Mouse (Mus musculus): Measurements from ENCODE around the gene Cks1b. TPM values are rescaled to one million over a fixed set of nuclear protein-coding genes. Genes with fewer than 3 reads are reported as not detected.

The Cks1b gene
- total and polyA plus RNA-seq, 3 experiments: 177 to 438 (median 271) TPM

DNA sequence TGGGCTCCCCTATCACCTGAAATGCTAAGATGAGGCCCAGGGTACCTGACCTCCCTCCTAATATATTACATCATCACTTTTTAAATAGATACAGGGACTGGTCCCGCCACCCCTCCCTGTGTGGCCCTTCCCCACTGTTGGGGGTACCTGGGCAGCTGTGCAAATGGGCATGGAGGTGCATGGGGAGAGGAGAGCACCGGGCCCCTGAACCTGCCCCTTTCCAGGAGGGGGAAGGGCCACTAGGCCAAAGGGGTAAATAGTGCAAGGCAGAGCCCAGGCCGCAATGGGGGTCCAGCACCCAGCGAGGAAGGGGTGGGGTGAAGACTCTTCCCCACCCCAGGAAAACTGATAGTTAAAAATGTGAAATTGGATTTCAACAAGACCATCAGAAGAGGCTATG lies 40.4 kb downstream of the Cks1b start:
- Histone ChIP-seq H3K4me1 (ENCODE audit: control insufficient read depth in 1 of 2, insufficient read depth in 2 of 2, low read length in 2 of 2) (peaks cover 0 to 9% of the 10 kb centered on the region in 2 experiments; a peak in 1 of 4 replicates), H3K27ac (ENCODE audit: control insufficient read depth, low read depth, low read length) (no peak overlapping the region), H3K79me2 (ENCODE audit: control insufficient read depth, insufficient read depth, low read length, poor library complexity) (no peaks in the 10 kb centered on the region), H3K36me3 (ENCODE audit: control insufficient read depth in 1 of 2, insufficient read depth in 2 of 2, low read length in 2 of 2) (peaks cover 0 to 4% of the 10 kb centered on the region in 2 experiments; a peak in 1 of 4 replicates), H3K9ac (ENCODE audit: control insufficient read depth, low read depth, low read length, poor library complexity, severe bottlenecking) (no peak overlapping the region), H3K9me3 (replicated peaks; ENCODE audit: insufficient read depth, low read length) (no peaks in the 10 kb centered on the region), H3K4me3 (ENCODE audit: control insufficient read depth in 1 of 2, insufficient read depth in 1 of 2, low read depth in 2 of 2, low read length in 2 of 2) (no peak overlapping the region), H3K27me3 (ENCODE audit: control insufficient read depth in 1 of 2, insufficient read depth in 2 of 2, low read length in 2 of 2) (no peaks in the 10 kb centered on the region)
- TF ChIP-seq POLR2AphosphoS2 (IDR thresholded peaks at IDR 0.05; ENCODE audit: low read length) (no peak), MYC (IDR thresholded peaks at IDR 0.05; ENCODE audit: low read depth, low read length) (no peak)
- DNase-seq (ENCODE audit: low read depth, low spot score): no peak

DNA sequence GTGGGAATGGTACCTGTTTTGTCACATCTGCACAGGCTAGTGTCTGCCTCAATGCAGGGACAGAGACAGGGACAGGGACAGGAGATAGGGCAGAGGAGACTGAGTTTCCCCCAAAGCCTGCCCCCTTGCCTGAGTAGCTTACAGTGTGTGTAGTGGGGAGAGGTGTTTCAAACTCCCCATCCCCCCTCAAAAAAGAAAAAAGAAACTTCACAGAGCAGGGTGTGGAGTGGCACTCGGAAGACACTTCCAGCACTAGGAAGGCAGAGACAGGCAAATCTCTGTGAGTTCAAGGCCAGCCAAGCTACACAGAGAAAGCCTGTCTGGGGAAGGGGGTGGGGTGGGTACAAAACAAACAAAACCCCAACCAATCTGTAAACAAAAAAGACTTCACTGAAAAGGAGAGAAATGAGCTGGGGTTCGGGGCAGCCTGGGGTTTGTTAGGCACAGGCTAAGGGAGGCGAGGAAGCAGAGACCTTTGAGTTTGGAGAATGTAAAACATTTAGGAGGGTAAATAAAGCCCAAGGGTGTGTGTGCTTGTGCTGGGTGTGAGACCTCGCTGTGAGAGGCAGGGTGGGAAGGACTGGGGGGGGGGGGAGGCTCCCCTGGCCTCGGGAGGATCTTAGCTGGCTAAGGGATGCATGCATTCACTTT lies 44.5 kb downstream of the Cks1b start:
- Histone ChIP-seq H3K27ac (ENCODE audit: control insufficient read depth, low read depth, low read length) (no peak overlapping the region), H3K4me1 (ENCODE audit: control insufficient read depth in 1 of 2, insufficient read depth in 2 of 2, low read length in 2 of 2) (peaks cover 0 to 9% of the 10 kb centered on the region in 2 experiments; a peak in 1 of 4 replicates), H3K36me3 (ENCODE audit: control insufficient read depth in 1 of 2, insufficient read depth in 2 of 2, low read length in 2 of 2) (peaks cover 0 to 4% of the 10 kb centered on the region in 2 experiments; a peak in 1 of 4 replicates), H3K9me3 (replicated peaks; ENCODE audit: insufficient read depth, low read length) (no peaks in the 10 kb centered on the region), H3K27me3 (ENCODE audit: control insufficient read depth in 1 of 2, insufficient read depth in 2 of 2, low read length in 2 of 2) (peaks cover 0 to 3% of the 10 kb centered on the region in 2 experiments; a peak in 1 of 4 replicates), H3K9ac (ENCODE audit: control insufficient read depth, low read depth, low read length, poor library complexity, severe bottlenecking) (no peak overlapping the region), H3K4me3 (ENCODE audit: control insufficient read depth in 1 of 2, insufficient read depth in 1 of 2, low read depth in 2 of 2, low read length in 2 of 2) (no peak overlapping the region), H3K79me2 (ENCODE audit: control insufficient read depth, insufficient read depth, low read length, poor library complexity) (no peaks in the 10 kb centered on the region)
- DNase-seq (ENCODE audit: low read depth, low spot score): no peak
- TF ChIP-seq CHD1 (IDR thresholded peaks at IDR 0.05; ENCODE audit: low read depth, low read length) (no peak), TBP (IDR thresholded peaks at IDR 0.05; ENCODE audit: low read depth, low read length) (no peak), ETS1 (IDR thresholded peaks at IDR 0.05; ENCODE audit: low read depth, low read length) (no peak), GATA1 (IDR thresholded peaks at IDR 0.05; ENCODE audit: low read depth, low read length) (no peak), USF2 (IDR thresholded peaks at IDR 0.05; ENCODE audit: borderline replicate concordance in 1 of 2, insufficient read depth in 1 of 2, low read depth in 1 of 2, low read length in 2 of 2) (no peak), SIN3A (IDR thresholded peaks at IDR 0.05; ENCODE audit: low read length) (no peak), MXI1 (IDR thresholded peaks at IDR 0.05; ENCODE audit: low read depth, low read length) (no peak), EP300 (IDR thresholded peaks at IDR 0.05; ENCODE audit: low read depth in 1 of 2, low read length in 2 of 2) (no peak), USF1 (IDR thresholded peaks at IDR 0.05; ENCODE audit: low read depth, low read length) (no peak), POLR2AphosphoS5 (IDR thresholded peaks at IDR 0.05; ENCODE audit: borderline replicate concordance, low read depth, low read length) (no peak), ZKSCAN1 (IDR thresholded peaks at IDR 0.05; ENCODE audit: low read depth, low read length) (no peak), ELF1 (IDR thresholded peaks at IDR 0.05; ENCODE audit: low read depth, low read length) (no peak)
